7 mouse cellular contexts compared by ENCODE assay signal in genomic region chr12:55154559-55155448, GRCm38 (mm10). TPM values are rescaled to one million over a fixed set of nuclear protein-coding genes. Genes with fewer than 3 reads are reported as not detected.
DNase-seq lines count a peak whose midpoint lies in the region; ATAC-seq and TF ChIP-seq lines count a peak whose summit lies in the region.
"Not testable (repeated sequence)": the region's sequence is repeated elsewhere in the genome, so short reads cannot be mapped to it uniquely, and the experiment has no call there.

Gene Srp54b, plus strand, starts transcription at chr12:55155104.

- H3K4me1 ChIP-seq in forebrain, embryonic 13.5 days; heart, embryonic 10.5 days; hindbrain, embryonic 16.5 days (ENCODE audit: control insufficient read depth, insufficient read depth, low read depth, low read length); liver, embryonic 16.5 days (ENCODE audit: control insufficient read depth, low read depth, low read length): not testable (repeated sequence)

- H3K27me3 ChIP-seq in forebrain, embryonic 13.5 days; heart, embryonic 10.5 days (ENCODE audit: insufficient read depth, poor library complexity, severe bottlenecking); hindbrain, embryonic 16.5 days (replicated peaks; ENCODE audit: control insufficient read depth, insufficient read depth, low read length); liver, embryonic 16.5 days (ENCODE audit: control insufficient read depth, insufficient read depth, low read depth, low read length); myocyte (ENCODE audit: control insufficient read depth, insufficient read depth, insufficient read length): not testable (repeated sequence)

- peak; percentile 99 for ATAC-seq in forebrain, embryonic 13.5 days
- ATAC-seq in hindbrain, embryonic 16.5 days: peak; percentile 99
- ATAC-seq in liver, embryonic 16.5 days (ENCODE audit: low read depth): peak; percentile 96

- H3K36me3 ChIP-seq in forebrain, embryonic 13.5 days (ENCODE audit: poor library complexity, severe bottlenecking); heart, embryonic 10.5 days; hindbrain, embryonic 16.5 days (ENCODE audit: control insufficient read depth, insufficient read depth, low read length); liver, embryonic 16.5 days (ENCODE audit: control insufficient read depth, insufficient read depth); myocyte (ENCODE audit: control insufficient read depth, insufficient read depth): not testable (repeated sequence)

- not testable (repeated sequence) for H3K27ac ChIP-seq in forebrain, embryonic 13.5 days; heart, embryonic 10.5 days; hindbrain, embryonic 16.5 days (ENCODE audit: low read depth, low read length); liver, embryonic 16.5 days (ENCODE audit: low read length)

- DNase-seq in adrenal gland, postnatal 4 days (ENCODE audit: low spot score in 2 of 2); heart, embryonic 10.5 days (ENCODE audit: low spot score); left cerebral cortex, adult 18-20 months (ENCODE audit: low spot score in 2 of 2): not testable (repeated sequence)

- H3K4me3 ChIP-seq in forebrain, embryonic 13.5 days: peak within 1 kb of the TSS; percentile 29
- peak within 1 kb of the TSS; percentile 40; the same call in 1 of the 2 replicates for H3K4me3 ChIP-seq in heart, embryonic 10.5 days
- H3K4me3 ChIP-seq in hindbrain, embryonic 16.5 days (ENCODE audit: low read length): peak within 1 kb of the TSS; percentile 17; the same call in 1 of the 2 replicates
- not testable (repeated sequence) for H3K4me3 ChIP-seq in liver, embryonic 16.5 days (ENCODE audit: low read depth, low read length); myocyte

- not testable (repeated sequence) for H3K9me3 ChIP-seq in forebrain, embryonic 13.5 days (replicated peaks); heart, embryonic 10.5 days; hindbrain, embryonic 16.5 days (ENCODE audit: control insufficient read depth, low read length); liver, embryonic 16.5 days (replicated peaks; ENCODE audit: control insufficient read depth, low read length)

- H3K79me2 ChIP-seq in myocyte (ENCODE audit: control insufficient read depth, insufficient read depth): not testable (repeated sequence)

- not testable (repeated sequence) for TF ChIP-seq POLR2A in myocyte (IDR thresholded peaks at IDR 0.05; ENCODE audit: insufficient read length, low read depth)

- WGBS in forebrain, embryonic 13.5 days: no CpG with 5 or more reads among the region's 57 CpGs
- no CpG with 5 or more reads among the region's 57 CpGs for WGBS in heart, embryonic 10.5 days
- WGBS in hindbrain, embryonic 16.5 days: no CpG with 5 or more reads among the region's 57 CpGs
- no CpG with 5 or more reads among the region's 57 CpGs for WGBS in liver, embryonic 16.5 days (ENCODE audit: insufficient replicate concordance)

- not testable (repeated sequence) for H3ac ChIP-seq in myocyte (ENCODE audit: control insufficient read depth, insufficient read length)

- H3K9ac ChIP-seq in forebrain, embryonic 13.5 days; hindbrain, embryonic 16.5 days (ENCODE audit: low read depth, low read length); liver, embryonic 16.5 days (ENCODE audit: low read depth, low read length): not testable (repeated sequence)

- not testable (repeated sequence) for H3K4me2 ChIP-seq in forebrain, embryonic 13.5 days; hindbrain, embryonic 16.5 days (ENCODE audit: low read length); liver, embryonic 16.5 days (ENCODE audit: low read depth, low read length); myocyte (ENCODE audit: low read depth)

RNA-seq across cellular contexts. Expression of gene Srp54b, which starts in this region (rescaled TPM):
- 10 to 100 TPM; 76.2 to 79.0 TPM for total RNA-seq in adrenal gland, postnatal 4 days (2021)
- 63.0 and 65.2 TPM in 2 replicates for polyA plus RNA-seq in forebrain, embryonic 13.5 days (2015; fragmentation: Nextera tagmentation; extraction: Ambion mirVana)
- 43.6 and 50.8 TPM in 2 replicates for polyA plus RNA-seq in heart, embryonic 10.5 days (2016; fragmentation: Nextera tagmentation; extraction: Ambion mirVana)
- 55.5 and 64.7 TPM in 2 replicates for polyA plus RNA-seq in hindbrain, embryonic 16.5 days (2015; fragmentation: Nextera tagmentation; extraction: Ambion mirVana)
- total RNA-seq in left cerebral cortex, adult 18-20 months (2021): 10 to 100 TPM; 49.5 to 58.1 TPM
- 24.7 and 25.2 TPM in 2 replicates for polyA plus RNA-seq in liver, embryonic 16.5 days (2015; fragmentation: Nextera tagmentation; extraction: Ambion mirVana)
- polyA plus RNA-seq in myocyte (2012; fragmentation: generic; extraction: Trizol): 46.5 TPM
